30 mouse cellular contexts compared by ENCODE assay signal in genomic region chr1:107946204-107946939, GRCm38 (mm10).
DNase-seq lines count a peak whose midpoint lies in the region; ATAC-seq lines count a peak whose summit lies in the region.
"Had no signal": no experiment of that assay in that cellular context is flagged by ENCODE, and none has a peak within 500 bp of the region (broad histone marks: within the 10 kb centered on the region; RNA-seq: fewer than 3 reads in every experiment).

No protein-coding gene starts in this region.

- H3K36me3 ChIP-seq in forebrain, embryonic 11.5 days (ENCODE audit: control insufficient read depth, insufficient read depth, low read length), result no peaks in the 10 kb centered on the region
- no peaks in the 10 kb centered on the region for H3K36me3 ChIP-seq in forebrain, embryonic 16.5 days (ENCODE audit: control insufficient read depth, insufficient read depth)
- no peaks in the 10 kb centered on the region for H3K36me3 ChIP-seq in midbrain, embryonic 12.5 days
- no peaks in the 10 kb centered on the region for H3K36me3 ChIP-seq in midbrain, embryonic 14.5 days (ENCODE audit: control insufficient read depth, insufficient read depth, low read length)
- H3K36me3 ChIP-seq in embryonic facial prominence, embryonic 15.5 days, result no peaks in the 10 kb centered on the region
- H3K36me3 ChIP-seq in forebrain, embryonic 15.5 days, result no peaks in the 10 kb centered on the region
- H3K36me3 ChIP-seq: embryonic facial prominence, embryonic 12.5 days; G1E; heart, embryonic 10.5 days; heart, embryonic 13.5 days had no signal

- WGBS in forebrain, embryonic 11.5 days, result 38% methylated on average over 1 of the region's 1 CpGs
- WGBS in forebrain, embryonic 16.5 days, result 3% methylated on average over 1 of the region's 1 CpGs
- WGBS in midbrain, embryonic 12.5 days, result 70% methylated on average over 1 of the region's 1 CpGs
- 70% methylated on average over 1 of the region's 1 CpGs for WGBS in midbrain, embryonic 14.5 days
- WGBS in embryonic facial prominence, embryonic 15.5 days, result 79% methylated on average over 1 of the region's 1 CpGs
- WGBS in forebrain, embryonic 15.5 days, result 12% methylated on average over 1 of the region's 1 CpGs

- H3K9ac ChIP-seq in forebrain, embryonic 11.5 days (ENCODE audit: low read length), result no peak overlapping the region
- H3K9ac ChIP-seq in forebrain, embryonic 16.5 days (replicated peaks; ENCODE audit: low read depth, low read length), result no peak overlapping the region
- no peak overlapping the region for H3K9ac ChIP-seq in midbrain, embryonic 12.5 days (replicated peaks)
- no peak overlapping the region for H3K9ac ChIP-seq in midbrain, embryonic 14.5 days (replicated peaks; ENCODE audit: low read length)
- H3K9ac ChIP-seq in embryonic facial prominence, embryonic 15.5 days, result no peak overlapping the region
- no peak overlapping the region for H3K9ac ChIP-seq in forebrain, embryonic 15.5 days (replicated peaks)
- H3K9ac ChIP-seq: embryonic facial prominence, embryonic 12.5 days; heart, embryonic 13.5 days; hindbrain, embryonic 14.5 days had no signal

- H3K4me2 ChIP-seq in forebrain, embryonic 11.5 days (ENCODE audit: low read depth, low read length, severe bottlenecking), result no peak overlapping the region
- H3K4me2 ChIP-seq in forebrain, embryonic 16.5 days (ENCODE audit: low read length), result no peak overlapping the region
- H3K4me2 ChIP-seq in midbrain, embryonic 12.5 days (replicated peaks), result no peak overlapping the region
- no peak overlapping the region for H3K4me2 ChIP-seq in midbrain, embryonic 14.5 days (ENCODE audit: low read length)
- H3K4me2 ChIP-seq in embryonic facial prominence, embryonic 15.5 days (replicated peaks), result no peak overlapping the region
- H3K4me2 ChIP-seq in forebrain, embryonic 15.5 days (replicated peaks), result no peak overlapping the region
- H3K4me2 ChIP-seq: embryonic facial prominence, embryonic 12.5 days; heart, embryonic 13.5 days; hindbrain, embryonic 14.5 days had no signal

- DNase-seq in forebrain, embryonic 11.5 days (ENCODE audit: low spot score), result no peak
- no peak for DNase-seq in midbrain, embryonic 14.5 days
- DNase-seq in left cerebral cortex, postnatal 14 days (ENCODE audit: low spot score in 2 of 2), result no peak
- DNase-seq: adrenal gland, postnatal 10 days; adrenal gland, postnatal 36 days; B cell, adult 2 months; cerebellum, adult 18-20 months; cerebellum, adult 9-10 months; cerebellum, postnatal 14 days; gastrocnemius, postnatal 10 days; gastrocnemius, postnatal 36 days; heart, adult 2 months; heart, postnatal 14 days; heart, postnatal 4 days; kidney, adult 18-20 months; kidney, adult 9 months had no signal

- H3K27ac ChIP-seq in forebrain, embryonic 11.5 days (ENCODE audit: low read depth, low read length), result no peak overlapping the region
- H3K27ac ChIP-seq in forebrain, embryonic 16.5 days (ENCODE audit: low read length), result no peak overlapping the region
- H3K27ac ChIP-seq in midbrain, embryonic 12.5 days (replicated peaks), result no peak overlapping the region
- H3K27ac ChIP-seq in midbrain, embryonic 14.5 days (replicated peaks; ENCODE audit: low read depth, low read length), result no peak overlapping the region
- H3K27ac ChIP-seq in embryonic facial prominence, embryonic 15.5 days (replicated peaks), result no peak overlapping the region
- H3K27ac ChIP-seq in forebrain, embryonic 15.5 days (replicated peaks), result no peak overlapping the region
- H3K27ac ChIP-seq: embryonic facial prominence, embryonic 12.5 days; heart, adult 2 months; heart, embryonic 10.5 days; heart, embryonic 13.5 days; hindbrain, embryonic 14.5 days; hindbrain, postnatal 0 days had no signal

- H3K27me3 ChIP-seq in forebrain, embryonic 11.5 days (ENCODE audit: control insufficient read depth, insufficient read depth, low read length), result no peaks in the 10 kb centered on the region
- no peaks in the 10 kb centered on the region for H3K27me3 ChIP-seq in forebrain, embryonic 16.5 days (replicated peaks; ENCODE audit: control insufficient read depth, insufficient read depth, low read length)
- H3K27me3 ChIP-seq in midbrain, embryonic 12.5 days, result no peaks in the 10 kb centered on the region
- no peaks in the 10 kb centered on the region for H3K27me3 ChIP-seq in midbrain, embryonic 14.5 days (ENCODE audit: control insufficient read depth, insufficient read depth, low read length)
- H3K27me3 ChIP-seq in embryonic facial prominence, embryonic 15.5 days, result no peaks in the 10 kb centered on the region
- H3K27me3 ChIP-seq in forebrain, embryonic 15.5 days, result no peaks in the 10 kb centered on the region
- H3K27me3 ChIP-seq: CH12.LX; embryonic facial prominence, embryonic 12.5 days; heart, embryonic 13.5 days had no signal

- intact Hi-C loops in left cerebral cortex, postnatal 14 days (cut with DNase I), result no loop called here

- no peak overlapping the region for H3K4me3 ChIP-seq in forebrain, embryonic 11.5 days (ENCODE audit: low read depth, low read length)
- no peak overlapping the region for H3K4me3 ChIP-seq in forebrain, embryonic 16.5 days (replicated peaks; ENCODE audit: low read length)
- no peak overlapping the region for H3K4me3 ChIP-seq in midbrain, embryonic 12.5 days
- H3K4me3 ChIP-seq in midbrain, embryonic 14.5 days (replicated peaks; ENCODE audit: low read depth, low read length), result no peak overlapping the region
- H3K4me3 ChIP-seq in embryonic facial prominence, embryonic 15.5 days (replicated peaks), result no peak overlapping the region
- H3K4me3 ChIP-seq in forebrain, embryonic 15.5 days, result no peak overlapping the region
- H3K4me3 ChIP-seq: embryonic facial prominence, embryonic 12.5 days; heart, adult 2 months; heart, embryonic 10.5 days; heart, embryonic 13.5 days had no signal

- ATAC-seq in forebrain, embryonic 11.5 days (replicated peaks; ENCODE audit: low FRiP score), result peak; percentile 79
- no peak for ATAC-seq in forebrain, embryonic 16.5 days
- ATAC-seq in midbrain, embryonic 12.5 days (ENCODE audit: low FRiP score, low read depth), result peak; percentile 30; the same call in 1 of the 2 replicates
- no peak for ATAC-seq in midbrain, embryonic 14.5 days (ENCODE audit: low FRiP score, low TSS enrichment)
- peak; percentile 29; the same call in 1 of the 2 replicates for ATAC-seq in embryonic facial prominence, embryonic 15.5 days (ENCODE audit: insufficient number of reproducible peaks, low FRiP score, low TSS enrichment, low read depth)
- peak; percentile 26; the same call in 1 of the 2 replicates for ATAC-seq in forebrain, embryonic 15.5 days (replicated peaks)
- ATAC-seq in activated CD4-positive, CD25-positive, alpha-beta regulatory T cell, adult 4 months, result no peak
- ATAC-seq: hindbrain, postnatal 0 days; inflammation-experienced regulatory T-cells, adult 6 months; intestine, embryonic 16.5 days had no signal

- H3K9me3 ChIP-seq in forebrain, embryonic 11.5 days (ENCODE audit: control insufficient read depth, low read length), result no peaks in the 10 kb centered on the region
- H3K9me3 ChIP-seq in forebrain, embryonic 16.5 days (ENCODE audit: control insufficient read depth, low read length), result no peaks in the 10 kb centered on the region
- H3K9me3 ChIP-seq in midbrain, embryonic 12.5 days, result no peaks in the 10 kb centered on the region
- no peaks in the 10 kb centered on the region for H3K9me3 ChIP-seq in midbrain, embryonic 14.5 days (ENCODE audit: control insufficient read depth, low read length)
- H3K9me3 ChIP-seq in embryonic facial prominence, embryonic 15.5 days (replicated peaks), result no peaks in the 10 kb centered on the region
- H3K9me3 ChIP-seq in forebrain, embryonic 15.5 days, result no peaks in the 10 kb centered on the region
- H3K9me3 ChIP-seq: embryonic facial prominence, embryonic 12.5 days; heart, embryonic 10.5 days; heart, embryonic 13.5 days had no signal

- no peaks in the 10 kb centered on the region for H3K4me1 ChIP-seq in forebrain, embryonic 11.5 days (replicated peaks; ENCODE audit: control insufficient read depth, insufficient read depth, low read length)
- H3K4me1 ChIP-seq in forebrain, embryonic 16.5 days (replicated peaks; ENCODE audit: control insufficient read depth, insufficient read depth, low read length), result no peaks in the 10 kb centered on the region
- peaks cover 5% of the 10 kb centered on the region; the same call in 1 of the 2 replicates for H3K4me1 ChIP-seq in midbrain, embryonic 12.5 days
- no peaks in the 10 kb centered on the region for H3K4me1 ChIP-seq in midbrain, embryonic 14.5 days (ENCODE audit: control insufficient read depth, insufficient read depth, low read length)
- H3K4me1 ChIP-seq in embryonic facial prominence, embryonic 15.5 days, result no peaks in the 10 kb centered on the region
- no peaks in the 10 kb centered on the region for H3K4me1 ChIP-seq in forebrain, embryonic 15.5 days
- H3K4me1 ChIP-seq: embryonic facial prominence, embryonic 12.5 days; heart, embryonic 10.5 days; heart, embryonic 13.5 days had no signal

Comparison
In these comparisons a context has a peak if more than half of its experiments do, and no peak if none do; other contexts are left out.
1. ATAC-seq: peak in forebrain, embryonic 11.5 days (single experiment), midbrain, embryonic 12.5 days (single experiment), embryonic facial prominence, embryonic 15.5 days (single experiment) and forebrain, embryonic 15.5 days (single experiment); none in forebrain, embryonic 16.5 days (single experiment), midbrain, embryonic 14.5 days (single experiment) and activated CD4-positive, CD25-positive, alpha-beta regulatory T cell, adult 4 months (single experiment).